Mouse (Mus musculus) adrenal gland, postnatal 4 days (tissue): ENCODE data around the gene Tedc1. TPM values are rescaled to one million over a fixed set of nuclear protein-coding genes. Genes with fewer than 3 reads are reported as not detected.
"Not testable (repeated sequence)": the region's sequence is repeated elsewhere in the genome, so short reads cannot be mapped to it uniquely, and the experiment has no call there.

Experiments
- DNase-seq, 2 experiments: peaks; one replicate each; pipeline ENCODE4 v3.0.0; 2021 to 2022; ENCODE audit warnings: low spot score in 2 of 2, mixed read lengths in 2 of 2
- total RNA-seq, 2 experiments: library from RNA; stranded (reverse); gene quantifications; 2 replicates each; pipeline ENCODE4 v1.2.3; 2021

Gene Tedc1
- total RNA-seq, 2 experiments from 2014 or later: 7.1 to 10.3 TPM

GRCm38 (mm10) chr12:113193423-113193822, 37.2 kb downstream of the Tedc1 start:
- DNase-seq: no peak

- DNase-seq: not testable (repeated sequence)
These were observed 42.9 kb downstream of the Tedc1 start for GRCm38 (mm10) chr12:113199132-113199531.

GRCm38 (mm10) chr12:113201301-113201700, 45.1 kb downstream of the Tedc1 start:
- DNase-seq: no peak

GRCm38 (mm10) chr12:113202008-113202407, 45.8 kb downstream of the Tedc1 start:
- no peak for DNase-seq

GRCm38 (mm10) chr12:113203522-113203921, 47.3 kb downstream of the Tedc1 start:
- no peak for DNase-seq

- no peak for DNase-seq
These were observed 49.2 kb downstream of the Tedc1 start for GRCm38 (mm10) chr12:113205251-113205942.

GRCm38 (mm10) chr12:113207737-113208136, 51.5 kb downstream of the Tedc1 start:
- no peak for DNase-seq

- no peak for DNase-seq
These were observed 54.6 kb downstream of the Tedc1 start for GRCm38 (mm10) chr12:113210586-113211378.

- no peak for DNase-seq
These were observed 55.6 kb downstream of the Tedc1 start for GRCm38 (mm10) chr12:113211772-113212171.

- DNase-seq: no peak
These were observed 56.2 kb downstream of the Tedc1 start for GRCm38 (mm10) chr12:113212326-113212924.

- DNase-seq: no peak
These were observed 57.0 kb downstream of the Tedc1 start for GRCm38 (mm10) chr12:113213226-113213625.

- no peak for DNase-seq
These were observed 58.0 kb downstream of the Tedc1 start for GRCm38 (mm10) chr12:113214072-113214808.

GRCm38 (mm10) chr12:113214972-113215666, 58.9 kb downstream of the Tedc1 start:
- no peak for DNase-seq

Other genes with a start within 250 kb of the Tedc1 start
- gene Jag2, start 226.6 kb upstream of the Tedc1 start, total RNA-seq: 10 to 100 TPM; 15.2 to 18.3 TPM
- gene Nudt14, start 214.3 kb upstream of the Tedc1 start, total RNA-seq: 10 to 100 TPM; 42.1 to 46.3 TPM
- 10 to 100 TPM; 27.1 to 29.2 TPM for gene Btbd6, start 179.9 kb upstream of the Tedc1 start, total RNA-seq
- 10 to 100 TPM; 81.9 to 82.9 TPM for gene Brf1, start 155.7 kb upstream of the Tedc1 start, total RNA-seq
- 10 to 100 TPM; 46.0 to 50.4 TPM for gene Pacs2, start 141.9 kb upstream of the Tedc1 start, total RNA-seq
- under 1 TPM; 0.73 TPM for gene Tex22, start 81.9 kb upstream of the Tedc1 start, total RNA-seq
- 100 to 1,000 TPM; 129 to 138 TPM for gene Mta1, start 58.1 kb upstream of the Tedc1 start, total RNA-seq
- gene Crip2, start 16.2 kb upstream of the Tedc1 start, total RNA-seq: 100 to 1,000 TPM; 109 to 110 TPM
- 100 to 1,000 TPM; 129 to 134 TPM for gene Crip1, start 10.1 kb upstream of the Tedc1 start, total RNA-seq
- gene Tmem121, start 29.5 kb downstream of the Tedc1 start, total RNA-seq: 1 to 10 TPM; 4.8 to 7.3 TPM